Mouse (Mus musculus): ENCODE data around the gene Dhx8. TPM values are rescaled to one million over a fixed set of nuclear protein-coding genes. Genes with fewer than 3 reads are reported as not detected.
A peak's percentile ranks its signal among the peaks of the same experiment; 100 is the strongest.

Gene Dhx8
- total and polyA plus RNA-seq, 2 experiments from 2014 or later = 19.0 to 30.6 TPM

GRCm38 (mm10) chr11:101729308-101729707, 3.4 kb upstream of the Dhx8 start:
- ATAC-seq = no peak

GRCm38 (mm10) chr11:101733596-101733995, 877 bp downstream of the Dhx8 start:
- H3K27ac ChIP-seq = 0 out of 2 replicates have a peak overlapping the region, but pooled peaks have one; percentile 59
- ATAC-seq = no peak
- TF ChIP-seq CTCF (IDR thresholded peaks at IDR 0.05; ENCODE audit: low read depth) = no peak

More at GRCm38 (mm10) chr11:101729308-101729707, 3.4 kb upstream of the Dhx8 start:
- TF ChIP-seq CTCF (IDR thresholded peaks at IDR 0.05; ENCODE audit: low read depth) = no peak
- Histone ChIP-seq H3K9ac (replicated peaks; ENCODE audit: low read length) (no peak overlapping the region), H3K4me2 (ENCODE audit: low read depth, low read length) (no peak overlapping the region), H3K36me3 (ENCODE audit: insufficient read depth, low read length) (no peaks in the 10 kb centered on the region), H3K4me1 (ENCODE audit: insufficient read depth, low read length) (peaks cover 3% of the 10 kb centered on the region; the same call in 1 of the 2 replicates), H3K27ac (no peak overlapping the region), H3K9me3 (ENCODE audit: low read length) (no peaks in the 10 kb centered on the region), H3K27me3 (ENCODE audit: insufficient read depth, low read length) (no peaks in the 10 kb centered on the region), H3K4me3 (ENCODE audit: low read length) (no peak overlapping the region)
- 79% methylated on average over 3 of the region's 3 CpGs for WGBS
- no peak for DNase-seq (ENCODE audit: low spot score)

GRCm38 (mm10) chr11:101756616-101757015, 23.9 kb downstream of the Dhx8 start:
- Histone ChIP-seq H3K4me2 (ENCODE audit: low read depth, low read length) (no peak overlapping the region), H3K27ac (0 out of 2 replicates have a peak overlapping the region, but pooled peaks have one; percentile 36), H3K27me3 (ENCODE audit: insufficient read depth, low read length) (no peaks in the 10 kb centered on the region), H3K36me3 (ENCODE audit: insufficient read depth, low read length) (peaks cover 68% of the 10 kb centered on the region), H3K4me1 (ENCODE audit: insufficient read depth, low read length) (no peaks in the 10 kb centered on the region), H3K4me3 (ENCODE audit: low read length) (no peak overlapping the region), H3K9me3 (ENCODE audit: low read length) (no peaks in the 10 kb centered on the region), H3K9ac (replicated peaks; ENCODE audit: low read length) (no peak overlapping the region)
- peak; percentile 33 for DNase-seq (ENCODE audit: low spot score)
- peak; percentile 69; the same call in 1 of the 2 replicates for ATAC-seq
- WGBS = 77% methylated on average over 8 of the region's 8 CpGs
- no peak for TF ChIP-seq CTCF (IDR thresholded peaks at IDR 0.05; ENCODE audit: low read depth)

More at GRCm38 (mm10) chr11:101733596-101733995, 877 bp downstream of the Dhx8 start:
- no peak for DNase-seq (ENCODE audit: low spot score)
- WGBS = 33% methylated on average over 9 of the region's 9 CpGs
- peaks cover 3% of the 10 kb centered on the region; the same call in 1 of the 2 replicates for H3K4me1 ChIP-seq (ENCODE audit: insufficient read depth, low read length)
- peak overlapping the region; percentile 64 for H3K4me3 ChIP-seq (ENCODE audit: low read length)
- H3K4me2 ChIP-seq (ENCODE audit: low read depth, low read length) = peak overlapping the region; percentile 70
- H3K9ac ChIP-seq (replicated peaks; ENCODE audit: low read length) = peak overlapping the region; percentile 71
- no peaks in the 10 kb centered on the region for H3K27me3 ChIP-seq (ENCODE audit: insufficient read depth, low read length)
- no peaks in the 10 kb centered on the region for H3K9me3 ChIP-seq (ENCODE audit: low read length)
- peaks cover 34% of the 10 kb centered on the region for H3K36me3 ChIP-seq (ENCODE audit: insufficient read depth, low read length)

GRCm38 (mm10) chr11:101757366-101757765, 24.6 kb downstream of the Dhx8 start:
- peaks cover 66% of the 10 kb centered on the region for H3K36me3 ChIP-seq (ENCODE audit: insufficient read depth, low read length)
- no peak for ATAC-seq
- no peaks in the 10 kb centered on the region for H3K9me3 ChIP-seq (ENCODE audit: low read length)
- peak overlapping the region; percentile 36; the same call in 1 of the 2 replicates for H3K27ac ChIP-seq
- H3K9ac ChIP-seq (replicated peaks; ENCODE audit: low read length) = no peak overlapping the region
- H3K4me3 ChIP-seq (ENCODE audit: low read length) = no peak overlapping the region
- H3K4me2 ChIP-seq (ENCODE audit: low read depth, low read length) = no peak overlapping the region
- TF ChIP-seq CTCF (IDR thresholded peaks at IDR 0.05; ENCODE audit: low read depth) = no peak
- no peak for DNase-seq (ENCODE audit: low spot score)
- no peaks in the 10 kb centered on the region for H3K4me1 ChIP-seq (ENCODE audit: insufficient read depth, low read length)
- WGBS = 88% methylated on average over 8 of the region's 8 CpGs
- H3K27me3 ChIP-seq (ENCODE audit: insufficient read depth, low read length) = no peaks in the 10 kb centered on the region

- Histone ChIP-seq H3K9me3 (ENCODE audit: low read length) (no peaks in the 10 kb centered on the region), H3K4me1 (ENCODE audit: insufficient read depth, low read length) (no peaks in the 10 kb centered on the region), H3K4me3 (ENCODE audit: low read length) (no peak overlapping the region), H3K27me3 (ENCODE audit: insufficient read depth, low read length) (no peaks in the 10 kb centered on the region), H3K4me2 (ENCODE audit: low read depth, low read length) (no peak overlapping the region), H3K9ac (replicated peaks; ENCODE audit: low read length) (no peak overlapping the region), H3K27ac (0 out of 2 replicates have a peak overlapping the region, but pooled peaks have one; percentile 51), H3K36me3 (ENCODE audit: insufficient read depth, low read length) (peaks cover 56% of the 10 kb centered on the region)
- 37% methylated on average over 5 of the region's 5 CpGs for WGBS
- peak; percentile 82 for ATAC-seq
- TF ChIP-seq CTCF (IDR thresholded peaks at IDR 0.05; ENCODE audit: low read depth) = no peak
- peak; percentile 80 for DNase-seq (ENCODE audit: low spot score)
Observed at GRCm38 (mm10) chr11:101758431-101758830, 25.7 kb downstream of the Dhx8 start.

- no peak overlapping the region for H3K27ac ChIP-seq
- TF ChIP-seq CTCF (IDR thresholded peaks at IDR 0.05; ENCODE audit: low read depth) = no peak
- peaks cover 59% of the 10 kb centered on the region for H3K36me3 ChIP-seq (ENCODE audit: insufficient read depth, low read length)
- no peaks in the 10 kb centered on the region for H3K4me1 ChIP-seq (ENCODE audit: insufficient read depth, low read length)
- WGBS = 94% methylated on average over 3 of the region's 3 CpGs
- no peaks in the 10 kb centered on the region for H3K9me3 ChIP-seq (ENCODE audit: low read length)
- ATAC-seq (no peak), DNase-seq (ENCODE audit: low spot score) (no peak)
- H3K27me3 ChIP-seq (ENCODE audit: insufficient read depth, low read length) = no peaks in the 10 kb centered on the region
- H3K9ac ChIP-seq (replicated peaks; ENCODE audit: low read length) = no peak overlapping the region
- H3K4me3 ChIP-seq (ENCODE audit: low read length) = no peak overlapping the region
- no peak overlapping the region for H3K4me2 ChIP-seq (ENCODE audit: low read depth, low read length)
Observed at GRCm38 (mm10) chr11:101759530-101759929, 26.8 kb downstream of the Dhx8 start.

- H3K36me3 ChIP-seq (ENCODE audit: insufficient read depth, low read length) = peaks cover 64% of the 10 kb centered on the region
- peak; percentile 85 for TF ChIP-seq CTCF (IDR thresholded peaks at IDR 0.05; ENCODE audit: low read depth)
- DNase-seq (ENCODE audit: low spot score) = peak; percentile 86
- H3K4me2 ChIP-seq (ENCODE audit: low read depth, low read length) = no peak overlapping the region
- no peak overlapping the region for H3K27ac ChIP-seq
- no peaks in the 10 kb centered on the region for H3K27me3 ChIP-seq (ENCODE audit: insufficient read depth, low read length)
- H3K4me1 ChIP-seq (ENCODE audit: insufficient read depth, low read length) = no peaks in the 10 kb centered on the region
- peak; percentile 66; the same call in 1 of the 2 replicates for ATAC-seq
- no peak overlapping the region for H3K9ac ChIP-seq (replicated peaks; ENCODE audit: low read length)
- WGBS = 44% methylated on average over 7 of the region's 7 CpGs
- no peaks in the 10 kb centered on the region for H3K9me3 ChIP-seq (ENCODE audit: low read length)
- no peak overlapping the region for H3K4me3 ChIP-seq (ENCODE audit: low read length)
Observed at GRCm38 (mm10) chr11:101763723-101764122, 31.0 kb downstream of the Dhx8 start.
